Mouse (Mus musculus): ENCODE results near the gene Hes6. TPM values are rescaled to one million over a fixed set of nuclear protein-coding genes. Genes with fewer than 3 reads are reported as not detected.

Hes6 gene
- polyA plus RNA-seq, 2 experiments: 82.8 to 91.0 TPM

DNA sequence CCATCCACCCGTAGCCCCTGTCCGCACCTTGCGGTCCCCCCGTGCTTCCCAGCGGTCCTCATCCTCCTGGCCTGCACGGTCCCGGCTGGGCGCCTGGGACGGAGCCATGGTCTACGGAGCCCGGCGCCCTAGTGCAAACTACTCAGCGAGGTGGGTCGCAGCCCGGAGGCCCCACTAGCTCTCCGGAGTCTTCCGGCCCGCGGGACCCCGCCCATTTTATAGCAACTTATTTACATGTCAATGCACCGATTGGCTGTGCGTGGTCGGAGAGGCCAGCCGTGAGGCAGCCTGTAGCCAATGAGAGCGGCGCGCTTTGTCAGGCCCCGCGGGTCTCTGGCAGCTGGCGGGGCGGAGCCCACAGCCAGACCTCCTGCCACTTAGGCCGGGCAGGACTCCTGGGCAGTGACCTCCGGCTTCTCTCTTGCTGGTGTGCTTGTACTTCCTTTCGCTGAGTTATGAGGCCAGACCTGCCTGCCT, 770 bp downstream of the Hes6 start:
- no peaks in the 10 kb centered on the region for H3K27me3 ChIP-seq (ENCODE audit: control insufficient read depth, insufficient read depth, low read length)
- peak; percentile 76; the same call in 1 of the 2 replicates for TF ChIP-seq POLR2A (IDR thresholded peaks at IDR 0.05; ENCODE audit: borderline replicate concordance, extremely low read depth, insufficient read depth, insufficient read length)
- ATAC-seq (ENCODE audit: low FRiP score, low read depth): peak; percentile 92
- 1% methylated on average over 30 of the region's 34 CpGs for WGBS
- no peaks in the 10 kb centered on the region; the same call in 1 of the 2 replicates for H3K36me3 ChIP-seq (ENCODE audit: control insufficient read depth, insufficient read depth, low read length)
- peak overlapping the region; percentile 75 for H3K9ac ChIP-seq (ENCODE audit: low read depth, low read length, severe bottlenecking)
- no peaks in the 10 kb centered on the region for H3K9me3 ChIP-seq (ENCODE audit: control insufficient read depth, low read length)
- peak overlapping the region; percentile 64 for H3K27ac ChIP-seq (replicated peaks; ENCODE audit: low read depth, low read length)
- H3K4me2 ChIP-seq (replicated peaks; ENCODE audit: low read depth, low read length, severe bottlenecking): peak overlapping the region; percentile 99
- peaks cover 26% of the 10 kb centered on the region for H3K4me1 ChIP-seq (ENCODE audit: control insufficient read depth, insufficient read depth, low read length)
- peak overlapping the region; percentile 82 for H3K4me3 ChIP-seq (replicated peaks; ENCODE audit: low read length)
- DNase-seq (ENCODE audit: low spot score): peak; percentile 97

DNA sequence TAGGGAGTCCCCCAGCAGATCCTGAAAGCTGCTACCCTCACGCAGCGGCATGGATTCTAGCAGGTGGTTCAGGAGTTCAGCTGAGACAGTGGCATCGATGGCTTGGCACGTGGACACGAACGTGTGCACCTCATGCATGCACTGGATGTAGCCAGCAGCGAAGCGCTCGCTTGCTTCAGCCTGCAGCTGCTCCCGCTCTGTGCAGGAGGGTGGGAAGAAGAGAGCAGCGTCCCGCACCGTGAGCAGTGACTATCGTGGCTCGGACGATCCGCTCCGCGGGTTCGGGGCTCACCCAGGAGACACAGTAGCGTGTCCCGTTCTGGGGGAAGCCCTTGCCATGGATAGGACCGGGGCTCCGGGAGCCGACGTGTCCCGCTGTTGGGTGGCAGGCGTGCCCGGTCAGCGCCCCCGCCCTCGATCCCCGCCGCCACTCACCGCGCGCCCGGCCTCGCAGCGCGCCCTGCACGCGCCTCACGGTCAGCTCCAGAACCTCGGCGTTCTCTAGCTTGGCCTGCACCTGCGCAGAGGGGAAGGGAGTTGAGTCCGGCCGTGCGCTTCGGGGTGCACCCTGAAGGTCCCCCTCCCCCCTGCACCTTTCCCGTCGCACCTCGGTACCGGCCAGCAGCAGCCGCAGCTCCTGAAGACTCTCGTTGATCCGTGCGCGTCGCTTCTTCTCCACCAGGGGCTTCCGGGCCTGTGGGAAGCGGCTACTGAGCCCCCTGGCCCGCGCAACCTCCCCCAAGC, 1.4 kb downstream of the Hes6 start:
- peak; percentile 27 for ATAC-seq (ENCODE audit: low FRiP score, low read depth)
- H3K4me1 ChIP-seq (ENCODE audit: control insufficient read depth, insufficient read depth, low read length): peaks cover 26% of the 10 kb centered on the region

DNA sequence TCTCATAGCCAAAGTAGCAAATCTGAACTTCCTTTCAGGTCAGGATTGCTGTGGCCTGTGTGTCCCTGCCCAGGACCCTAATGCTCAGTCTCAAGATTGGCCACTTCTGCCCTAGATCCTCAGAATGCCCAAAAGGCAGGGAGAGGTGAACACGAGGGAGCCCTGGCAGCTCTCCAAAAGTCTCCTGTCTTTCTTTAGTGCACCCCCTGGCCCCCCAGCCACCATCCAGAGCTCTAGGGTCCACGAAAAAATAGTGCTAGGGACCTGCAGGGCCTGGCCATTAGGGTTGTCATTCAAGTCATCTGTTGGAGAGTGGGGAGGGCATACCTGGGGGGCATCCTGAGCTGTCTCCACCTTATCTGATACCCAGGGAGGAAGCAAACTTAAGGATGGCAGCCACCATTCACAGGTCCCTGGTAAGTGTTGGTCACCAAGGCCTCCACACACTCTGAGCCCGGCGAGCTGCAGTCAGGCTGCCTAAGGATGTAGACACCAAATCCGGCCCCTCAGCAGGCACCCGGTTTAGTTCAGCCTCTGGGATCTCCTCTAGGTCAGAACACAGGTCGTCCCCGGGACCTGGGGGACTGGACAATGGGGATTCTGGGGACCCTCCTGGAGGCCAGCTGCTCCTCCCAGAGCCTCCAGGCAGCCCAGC, 2.1 kb downstream of the Hes6 start:
- ATAC-seq (ENCODE audit: low FRiP score, low read depth) (no peak), DNase-seq (ENCODE audit: low spot score) (no peak)
- Histone ChIP-seq H3K36me3 (ENCODE audit: control insufficient read depth, insufficient read depth, low read length) (no peaks in the 10 kb centered on the region), H3K27ac (replicated peaks; ENCODE audit: low read depth, low read length) (no peak overlapping the region), H3K4me2 (replicated peaks; ENCODE audit: low read depth, low read length, severe bottlenecking) (peak overlapping the region; percentile 99), H3K4me1 (ENCODE audit: control insufficient read depth, insufficient read depth, low read length) (peaks cover 26% of the 10 kb centered on the region), H3K9me3 (ENCODE audit: control insufficient read depth, low read length) (no peaks in the 10 kb centered on the region), H3K9ac (ENCODE audit: low read depth, low read length, severe bottlenecking) (peak overlapping the region; percentile 75), H3K27me3 (ENCODE audit: control insufficient read depth, insufficient read depth, low read length) (no peaks in the 10 kb centered on the region; the same call in 1 of the 2 replicates), H3K4me3 (replicated peaks; ENCODE audit: low read length) (peak overlapping the region; percentile 82)
- 65% methylated on average over 8 of the region's 8 CpGs for WGBS
- TF ChIP-seq POLR2A (IDR thresholded peaks at IDR 0.05; ENCODE audit: borderline replicate concordance, extremely low read depth, insufficient read depth, insufficient read length): no peak

More for the DNA sequence above, 1.4 kb downstream of the Hes6 start:
- no peaks in the 10 kb centered on the region; the same call in 1 of the 2 replicates for H3K36me3 ChIP-seq (ENCODE audit: control insufficient read depth, insufficient read depth, low read length)
- peak overlapping the region; percentile 82 for H3K4me3 ChIP-seq (replicated peaks; ENCODE audit: low read length)
- H3K9me3 ChIP-seq (ENCODE audit: control insufficient read depth, low read length): no peaks in the 10 kb centered on the region
- no peaks in the 10 kb centered on the region for H3K27me3 ChIP-seq (ENCODE audit: control insufficient read depth, insufficient read depth, low read length)
- no peak for DNase-seq (ENCODE audit: low spot score)
- peak overlapping the region; percentile 75 for H3K9ac ChIP-seq (ENCODE audit: low read depth, low read length, severe bottlenecking)
- H3K4me2 ChIP-seq (replicated peaks; ENCODE audit: low read depth, low read length, severe bottlenecking): peak overlapping the region; percentile 99
- 6% methylated on average over 42 of the region's 65 CpGs for whole genome bisulfite sequencing
- no peak for TF ChIP-seq POLR2A (IDR thresholded peaks at IDR 0.05; ENCODE audit: borderline replicate concordance, extremely low read depth, insufficient read depth, insufficient read length)
- peak overlapping the region; percentile 64 for H3K27ac ChIP-seq (replicated peaks; ENCODE audit: low read depth, low read length)

GRCm38 (mm10) chr1:91407819-91408218, 6.0 kb downstream of the Hes6 start:
- no peaks in the 10 kb centered on the region for H3K9me3 ChIP-seq (ENCODE audit: control insufficient read depth, low read length)
- DNase-seq (ENCODE audit: low spot score): no peak
- H3K4me2 ChIP-seq (replicated peaks; ENCODE audit: low read depth, low read length, severe bottlenecking): no peak overlapping the region
- H3K9ac ChIP-seq (ENCODE audit: low read depth, low read length, severe bottlenecking): no peak overlapping the region
- H3K4me3 ChIP-seq (replicated peaks; ENCODE audit: low read length): no peak overlapping the region
- no peaks in the 10 kb centered on the region for H3K36me3 ChIP-seq (ENCODE audit: control insufficient read depth, insufficient read depth, low read length)
- WGBS: 63% methylated on average over 4 of the region's 4 CpGs
- H3K27me3 ChIP-seq (ENCODE audit: control insufficient read depth, insufficient read depth, low read length): no peaks in the 10 kb centered on the region; the same call in 1 of the 2 replicates
- H3K4me1 ChIP-seq (ENCODE audit: control insufficient read depth, insufficient read depth, low read length): peaks cover 11% of the 10 kb centered on the region
- no peak for ATAC-seq (ENCODE audit: low FRiP score, low read depth)
- no peak for TF ChIP-seq POLR2A (IDR thresholded peaks at IDR 0.05; ENCODE audit: borderline replicate concordance, extremely low read depth, insufficient read depth, insufficient read length)
- H3K27ac ChIP-seq (replicated peaks; ENCODE audit: low read depth, low read length): no peak overlapping the region

- ATAC-seq (ENCODE audit: low FRiP score, low read depth) (no peak), DNase-seq (ENCODE audit: low spot score) (no peak)
- WGBS: 46% methylated on average over 23 of the region's 23 CpGs
- Histone ChIP-seq H3K9me3 (ENCODE audit: control insufficient read depth, low read length) (no peaks in the 10 kb centered on the region), H3K36me3 (ENCODE audit: control insufficient read depth, insufficient read depth, low read length) (no peaks in the 10 kb centered on the region), H3K4me2 (replicated peaks; ENCODE audit: low read depth, low read length, severe bottlenecking) (no peak overlapping the region), H3K27ac (replicated peaks; ENCODE audit: low read depth, low read length) (no peak overlapping the region), H3K9ac (ENCODE audit: low read depth, low read length, severe bottlenecking) (no peak overlapping the region), H3K27me3 (ENCODE audit: control insufficient read depth, insufficient read depth, low read length) (no peaks in the 10 kb centered on the region; the same call in 1 of the 2 replicates), H3K4me1 (ENCODE audit: control insufficient read depth, insufficient read depth, low read length) (no peaks in the 10 kb centered on the region), H3K4me3 (replicated peaks; ENCODE audit: low read length) (no peak overlapping the region)
- TF ChIP-seq POLR2A (IDR thresholded peaks at IDR 0.05; ENCODE audit: borderline replicate concordance, extremely low read depth, insufficient read depth, insufficient read length): no peak
These were observed 8.2 kb downstream of the Hes6 start for GRCm38 (mm10) chr1:91405406-91406169.

Data from limb, embryonic 14.5 days (tissue).